ENCODE assay signal across 16 mouse cellular contexts in the genomic region with DNA sequence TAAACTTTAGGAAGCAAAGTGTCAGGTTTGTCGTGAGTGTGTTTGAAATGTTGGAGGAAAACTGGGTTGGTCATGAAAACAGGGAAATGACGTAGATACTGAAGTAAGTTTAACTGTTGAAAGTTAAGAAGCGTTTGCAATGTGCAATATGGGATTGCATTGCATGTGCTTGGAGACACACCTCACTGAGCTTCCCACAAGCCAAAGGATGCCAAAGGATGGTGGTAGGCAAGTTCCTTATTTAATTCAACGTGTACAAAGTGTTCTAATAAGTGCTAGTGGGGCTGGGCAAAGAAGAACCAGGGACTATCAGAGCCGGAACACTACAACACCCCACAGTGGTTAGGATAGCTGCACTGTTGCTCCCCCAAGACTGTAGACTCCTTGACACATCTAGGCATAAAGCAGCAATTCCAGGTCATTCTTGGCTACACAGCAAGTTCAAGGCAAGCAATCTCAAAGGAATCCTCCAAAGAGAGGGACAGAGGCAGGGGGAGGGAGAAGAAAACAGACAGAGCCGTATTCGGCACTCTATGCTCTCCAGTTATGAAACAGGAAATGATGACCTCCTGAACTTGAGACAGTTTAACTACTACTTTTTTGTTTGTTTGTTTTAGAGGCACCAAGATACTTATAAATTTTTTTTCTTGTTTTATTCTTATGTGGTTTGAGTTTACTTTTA.
DNase-seq lines count a peak whose midpoint lies in the region; ATAC-seq and TF ChIP-seq lines count a peak whose summit lies in the region.
"Had no signal": no experiment of that assay in that cellular context is flagged by ENCODE, and none has a peak within 500 bp of the region (broad histone marks: within the 10 kb centered on the region; RNA-seq: fewer than 3 reads in every experiment).

No protein-coding gene starts in this region.

- 75% methylated on average over 7 of the region's 7 CpGs for WGBS in heart, embryonic 10.5 days
- 51% methylated on average over 7 of the region's 7 CpGs for WGBS in lung, embryonic 14.5 days

- H3K36me3 ChIP-seq in heart, embryonic 10.5 days: no peaks in the 10 kb centered on the region
- no peaks in the 10 kb centered on the region for H3K36me3 ChIP-seq in lung, embryonic 14.5 days (ENCODE audit: insufficient read depth)
- H3K36me3 ChIP-seq: stomach, embryonic 15.5 days had no signal

- peak; percentile 52; the same call in 1 of the 2 replicates for ATAC-seq in lung, embryonic 14.5 days (ENCODE audit: insufficient read depth)
- ATAC-seq: intestine, embryonic 16.5 days had no signal

- no peaks in the 10 kb centered on the region for H3K27me3 ChIP-seq in heart, embryonic 10.5 days (ENCODE audit: insufficient read depth, poor library complexity, severe bottlenecking)
- no peaks in the 10 kb centered on the region for H3K27me3 ChIP-seq in lung, embryonic 14.5 days (ENCODE audit: insufficient read depth, low read length)
- H3K27me3 ChIP-seq: CH12.LX; stomach, embryonic 15.5 days had no signal

- H3K4me1 ChIP-seq in heart, embryonic 10.5 days: no peaks in the 10 kb centered on the region
- no peaks in the 10 kb centered on the region for H3K4me1 ChIP-seq in lung, embryonic 14.5 days (ENCODE audit: insufficient read depth)
- H3K4me1 ChIP-seq: stomach, embryonic 15.5 days had no signal

- no peaks in the 10 kb centered on the region for H3K9me3 ChIP-seq in heart, embryonic 10.5 days
- H3K9me3 ChIP-seq in lung, embryonic 14.5 days (ENCODE audit: low read depth, low read length): no peaks in the 10 kb centered on the region
- H3K9me3 ChIP-seq: stomach, embryonic 15.5 days had no signal

- no peak overlapping the region for H3K27ac ChIP-seq in heart, embryonic 10.5 days
- H3K27ac ChIP-seq in lung, embryonic 14.5 days (ENCODE audit: low read depth): no peak overlapping the region
- H3K27ac ChIP-seq: stomach, embryonic 15.5 days had no signal

- no peak overlapping the region for H3K9ac ChIP-seq in lung, embryonic 14.5 days
- H3K9ac ChIP-seq: stomach, embryonic 15.5 days had no signal

- peak; percentile 17 to 18 for DNase-seq in heart, adult 9 months (ENCODE audit: low spot score in 2 of 2)
- no peak for DNase-seq in heart, embryonic 10.5 days (ENCODE audit: low spot score)
- DNase-seq in lung, embryonic 14.5 days: peak; percentile 56
- no peak for DNase-seq in lung, postnatal 4 days
- peak; percentile 46 for DNase-seq in lung, postnatal 25 days (ENCODE audit: low spot score)
- DNase-seq in layer of hippocampus, postnatal 14 days (ENCODE audit: low spot score in 2 of 2): no peak
- DNase-seq in MN1 (ENCODE audit: low spot score): no peak
- DNase-seq in ovary, postnatal 36 days (ENCODE audit: low spot score): no peak
- DNase-seq: adrenal gland, adult 8-10 months; embryo, embryonic 11 days; thymus, postnatal 25 days had no signal

- H3K4me2 ChIP-seq in lung, embryonic 14.5 days: no peak overlapping the region
- H3K4me2 ChIP-seq: midbrain, embryonic 11.5 days; stomach, embryonic 15.5 days had no signal

- TF ChIP-seq CTCF in lung, embryonic 14.5 days (IDR thresholded peaks at IDR 0.05; ENCODE audit: low read depth): no peak

- H3K4me3 ChIP-seq in heart, embryonic 10.5 days: no peak overlapping the region
- no peak overlapping the region for H3K4me3 ChIP-seq in lung, embryonic 14.5 days (ENCODE audit: low read depth, low read length)
- H3K4me3 ChIP-seq: erythroblast, embryonic 14.5 days; stomach, embryonic 15.5 days had no signal

Comparison
In these comparisons a context has a peak if more than half of its experiments do, and no peak if none do; other contexts are left out.
1. DNase-seq: peak in heart, adult 9 months (2 of 2), lung, embryonic 14.5 days (single experiment) and lung, postnatal 25 days (single experiment); none in heart, embryonic 10.5 days (single experiment), lung, postnatal 4 days (0 of 2), layer of hippocampus, postnatal 14 days (0 of 2), MN1 (single experiment) and ovary, postnatal 36 days (single experiment).